Comparison of ENCODE assay signal across 8 mouse cellular contexts in the genomic region with DNA sequence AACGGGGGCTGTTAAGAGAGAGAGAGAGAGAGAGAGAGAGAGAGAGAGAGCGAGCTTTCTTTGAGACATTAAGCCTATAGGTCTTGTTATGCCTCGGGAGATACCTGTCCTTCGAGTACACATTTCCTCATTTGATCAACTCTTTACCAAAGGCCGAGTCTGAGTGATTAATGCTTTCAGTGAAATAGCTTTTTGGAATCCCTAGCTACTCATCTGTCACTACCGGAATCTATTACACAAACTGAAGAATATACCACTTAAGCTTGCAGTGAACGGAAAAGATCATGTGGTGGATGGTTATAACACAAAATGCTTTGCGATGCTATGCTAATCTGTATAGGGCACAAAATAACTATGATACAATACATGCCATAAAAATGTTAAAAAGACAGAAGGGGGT. TPM values are rescaled to one million over a fixed set of nuclear protein-coding genes. Genes with fewer than 3 reads are reported as not detected.
DNase-seq lines count a peak whose midpoint lies in the region; ATAC-seq and TF ChIP-seq lines count a peak whose summit lies in the region.

No protein-coding gene starts in this region.

- no peak overlapping the region for H3K27ac ChIP-seq in embryonic facial prominence, embryonic 11.5 days (replicated peaks; ENCODE audit: low read depth, low read length)

- H3K36me3 ChIP-seq in embryonic facial prominence, embryonic 11.5 days (replicated peaks; ENCODE audit: control insufficient read depth, insufficient read depth, low read depth, low read length) = no peaks in the 10 kb centered on the region

- no peak for ATAC-seq in embryonic facial prominence, embryonic 11.5 days (replicated peaks; ENCODE audit: insufficient number of reproducible peaks, low FRiP score, low TSS enrichment, low read depth)

- H3K4me3 ChIP-seq in lung, adult 2 months (replicated peaks; ENCODE audit: extremely low read depth, low read depth, low read length) = peak overlapping the region; percentile 69
- peak overlapping the region; percentile 93 for H3K4me3 ChIP-seq in embryonic facial prominence, embryonic 11.5 days (ENCODE audit: low read depth, low read length)

- peaks cover 3% of the 10 kb centered on the region for H3K4me1 ChIP-seq in lung, adult 2 months (ENCODE audit: control insufficient read depth, insufficient read depth, low read length)
- H3K4me1 ChIP-seq in embryonic facial prominence, embryonic 11.5 days (ENCODE audit: control insufficient read depth, insufficient read depth, low read length) = no peaks in the 10 kb centered on the region

- peak overlapping the region; percentile 51 for H3K4me2 ChIP-seq in embryonic facial prominence, embryonic 11.5 days (ENCODE audit: low read depth, low read length)

- WGBS in lung, adult 2 months = 5% methylated on average over 8 of the region's 8 CpGs
- 29% methylated on average over 8 of the region's 8 CpGs for WGBS in embryonic facial prominence, embryonic 11.5 days

- TF ChIP-seq POLR2A in lung, adult 2 months (IDR thresholded peaks at IDR 0.05; ENCODE audit: borderline replicate concordance, extremely low read depth, low read depth, low read length) = no peak

- no peaks in the 10 kb centered on the region for H3K9me3 ChIP-seq in embryonic facial prominence, embryonic 11.5 days (replicated peaks; ENCODE audit: control insufficient read depth, low read length)

- no peaks in the 10 kb centered on the region for H3K27me3 ChIP-seq in embryonic facial prominence, embryonic 11.5 days (ENCODE audit: control insufficient read depth, insufficient read depth, low read length)

- intact Hi-C loops in left cerebral cortex, postnatal 36 days (cut with DNase I) = loop anchor here (5.0 to 10.0 kb wide), 2 partner anchors 127 to 444 kb away; no protein-coding TSS in a partner anchor

- H3K9ac ChIP-seq in embryonic facial prominence, embryonic 11.5 days (replicated peaks; ENCODE audit: low read length) = peak overlapping the region; percentile 94

- no peak for TF ChIP-seq CTCF in lung, adult 2 months (IDR thresholded peaks at IDR 0.05; ENCODE audit: insufficient read depth, low read length)

- DNase-seq in lung, adult 2 months = no peak
- no peak for DNase-seq in lung, postnatal 4 days
- DNase-seq in embryonic facial prominence, embryonic 11.5 days (ENCODE audit: low spot score) = no peak
- DNase-seq in induced T-regulatory cell, adult 2 months (ENCODE audit: low read depth) = peak; percentile 54
- peak; percentile 41 for DNase-seq in naive thymus-derived CD4-positive, alpha-beta T cell, adult 2 months (ENCODE audit: low read depth)
- DNase-seq in ovary, postnatal 36 days (ENCODE audit: low spot score) = no peak
- DNase-seq in left cerebral cortex, postnatal 36 days (ENCODE audit: low spot score in 2 of 2) = no peak
- no peak for DNase-seq in cerebellum, adult 18-20 months

RNA-seq across cellular contexts. Expression of a gene that starts 0.9 kb away (rescaled TPM):
- 0.03 and 0.09 TPM in 2 replicates for polyA plus RNA-seq in lung, adult 2 months (2012; rRNA removed)
- not detected in 2 replicates for polyA plus RNA-seq in embryonic facial prominence, embryonic 11.5 days (2014; fragmentation: Nextera tagmentation; extraction: Ambion mirVana)
- total RNA-seq in left cerebral cortex, postnatal 36 days (2021) = under 1 TPM in 1 of 2 experiments, not detected in 1; 0.18 TPM

RNA-seq across cellular contexts. Expression of a gene that starts 0.9 kb away (rescaled TPM):
- 13.7 and 13.9 TPM in 2 replicates for polyA plus RNA-seq in lung, adult 2 months (2012; rRNA removed)
- 80.5 and 81.4 TPM in 2 replicates for polyA plus RNA-seq in embryonic facial prominence, embryonic 11.5 days (2014; fragmentation: Nextera tagmentation; extraction: Ambion mirVana)
- 10 to 100 TPM; 71.5 to 77.8 TPM for total RNA-seq in left cerebral cortex, postnatal 36 days (2021)

RNA-seq across cellular contexts. Expression of a gene that starts 14.7 kb away (rescaled TPM):
- 20.5 and 30.1 TPM in 2 replicates for polyA plus RNA-seq in lung, adult 2 months (2012; rRNA removed)
- 39.3 and 39.5 TPM in 2 replicates for polyA plus RNA-seq in embryonic facial prominence, embryonic 11.5 days (2014; fragmentation: Nextera tagmentation; extraction: Ambion mirVana)
- total RNA-seq in left cerebral cortex, postnatal 36 days (2021) = 100 to 1,000 TPM; 110 to 112 TPM

RNA-seq across cellular contexts. Expression of a gene that starts 53.4 kb away (rescaled TPM):
- polyA plus RNA-seq in lung, adult 2 months (2012; rRNA removed) = 0.31 and 0.98 TPM in 2 replicates
- polyA plus RNA-seq in embryonic facial prominence, embryonic 11.5 days (2014; fragmentation: Nextera tagmentation; extraction: Ambion mirVana) = 4.2 and 5.9 TPM in 2 replicates
- 10 to 100 TPM; 63.5 to 77.6 TPM for total RNA-seq in left cerebral cortex, postnatal 36 days (2021)

Comparison
In these comparisons a context has a peak if more than half of its experiments do, and no peak if none do; other contexts are left out.
1. DNase-seq: peak in induced T-regulatory cell, adult 2 months (single experiment) and naive thymus-derived CD4-positive, alpha-beta T cell, adult 2 months (single experiment); none in lung, adult 2 months (single experiment), lung, postnatal 4 days (0 of 2), embryonic facial prominence, embryonic 11.5 days (single experiment), ovary, postnatal 36 days (single experiment), left cerebral cortex, postnatal 36 days (0 of 2) and cerebellum, adult 18-20 months (0 of 2).